Mouse (Mus musculus) thymus, postnatal 0 days (tissue): ENCODE measurements around the gene Agrn. TPM values are rescaled to one million over a fixed set of nuclear protein-coding genes. Genes with fewer than 3 reads are reported as not detected.

Experiments used
- DNase-seq: peaks from one replicate; pipeline ENCODE4 v3.0.0-alpha.2; 2015; ENCODE audit warnings: low spot score
- polyA plus RNA-seq: library from polyadenylated mRNA; unstranded; fragments of >200 nt; fragmentation: Nextera tagmentation; extraction: Ambion mirVana; gene quantifications from 2 replicates; pipeline ENCODE4 v1.2.1, GENCODE M21; 2015

Agrn gene
- polyA plus RNA-seq, 1 experiment from 2014 or later, result 10.4 TPM

DNA sequence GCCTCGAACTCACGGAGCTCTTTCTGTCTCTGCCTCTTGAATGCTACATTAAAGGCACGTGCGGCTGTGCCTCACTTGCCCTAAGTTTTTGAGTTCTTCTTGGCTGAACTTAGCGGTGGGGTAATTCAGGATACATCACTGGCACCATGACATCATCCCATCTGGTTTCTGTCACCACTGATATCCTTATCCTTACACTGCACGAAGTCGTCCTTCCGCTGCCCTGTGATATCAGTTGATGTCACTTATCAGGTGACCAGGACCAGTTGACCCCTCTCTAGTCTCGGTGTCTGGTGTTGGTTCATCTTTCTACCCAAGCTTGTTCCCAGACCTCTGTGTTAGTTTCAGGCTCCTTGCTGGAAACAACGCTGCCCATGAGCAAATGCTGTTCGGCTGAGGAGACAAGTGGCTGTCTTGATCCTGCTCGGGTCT is 5.2 kb upstream of the Agrn start:
- DNase-seq, result no peak

DNA sequence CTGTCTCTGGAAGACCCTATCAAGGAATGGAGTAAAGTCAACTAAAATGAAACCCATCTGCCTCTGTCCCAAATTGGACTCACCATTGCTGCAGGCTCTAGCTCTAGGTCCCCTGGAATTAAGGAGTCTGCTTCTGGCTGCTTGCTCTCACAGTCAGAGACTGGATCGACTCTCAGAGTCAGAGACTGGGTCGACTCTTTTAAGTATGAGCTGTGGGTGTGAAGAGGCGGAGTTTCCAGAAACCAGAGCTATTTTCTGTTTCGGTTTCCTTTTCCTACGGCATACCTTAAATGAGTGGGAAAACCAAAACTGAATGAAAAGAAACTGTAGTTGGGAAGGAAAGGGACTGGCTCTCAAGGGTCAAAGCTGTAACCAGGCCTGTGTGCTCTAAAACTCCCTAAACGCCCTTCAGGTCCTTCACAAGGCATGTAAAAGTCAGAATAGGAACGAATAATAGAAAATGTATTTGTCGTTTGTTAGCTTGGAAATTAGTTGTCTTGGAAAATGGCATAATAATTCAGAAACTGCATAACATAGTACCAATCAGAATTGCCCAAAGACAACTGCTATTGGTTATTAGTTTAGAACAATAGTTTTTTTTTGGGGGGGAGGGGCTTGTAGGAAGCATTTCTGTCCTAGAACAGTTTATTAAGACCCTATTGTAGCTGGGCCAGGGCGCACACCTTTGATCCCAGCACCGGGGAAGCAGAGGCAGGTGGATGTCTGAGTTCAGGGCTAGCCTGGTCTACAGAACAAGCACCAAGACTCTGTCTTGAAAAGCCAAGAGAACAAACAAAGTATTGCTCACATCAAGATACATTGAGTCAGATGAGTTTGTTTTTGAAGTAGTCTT is 3.6 kb upstream of the Agrn start, which contains the start of gene Isg15:
Gene Isg15, minus strand, starts transcription at position 196 of the 853 bp plus-strand sequence.
- peak; percentile 66 for DNase-seq

DNA sequence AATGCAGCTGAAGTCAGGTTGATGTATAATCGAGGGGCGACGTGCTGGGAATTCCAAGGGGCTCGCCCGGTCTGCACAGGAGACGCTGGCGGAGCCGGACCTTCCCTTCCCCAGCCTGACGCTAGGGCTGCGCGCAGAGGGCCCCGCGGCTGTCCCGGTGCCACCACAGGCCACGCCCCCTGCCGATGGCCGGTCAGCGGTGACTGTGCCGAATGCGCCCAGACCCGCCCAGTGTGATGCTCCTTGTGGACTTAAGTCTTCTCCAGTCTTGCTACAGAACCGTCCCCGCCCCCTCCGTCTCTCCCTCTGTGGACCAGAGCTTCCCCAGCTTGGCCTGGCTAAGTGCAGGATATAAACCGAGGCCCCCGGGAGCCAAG is 529 bp upstream of the Agrn start:
- DNase-seq, result peak; percentile 54

- DNase-seq, result peak; percentile 16
Measured at GRCm38 (mm10) chr4:156195927-156196870, 1.1 kb downstream of the Agrn start.

GRCm38 (mm10) chr4:156194346-156194745 is 2.9 kb downstream of the Agrn start:
- DNase-seq, result no peak

DNA sequence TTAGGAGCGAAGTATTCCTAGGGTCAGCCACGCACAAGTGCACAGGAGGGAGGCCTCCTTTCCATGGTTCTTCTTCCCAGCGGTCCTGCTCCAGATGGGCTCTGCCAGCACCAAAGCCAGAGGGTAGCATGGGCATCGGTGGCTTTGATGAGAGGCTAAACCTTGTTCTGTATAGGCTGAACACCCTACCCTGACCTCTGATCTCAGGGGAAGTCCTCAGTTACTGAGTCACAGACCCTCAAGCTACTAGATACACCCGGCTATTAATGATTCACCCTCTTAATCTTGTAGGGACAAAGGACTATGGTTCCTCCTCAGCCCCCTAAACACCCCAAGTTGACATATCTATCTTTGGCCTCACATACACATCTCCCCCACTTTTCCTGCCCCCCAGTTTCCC is 3.4 kb downstream of the Agrn start:
- no peak for DNase-seq

- no peak for DNase-seq
Measured at GRCm38 (mm10) chr4:156193200-156193590, 4.1 kb downstream of the Agrn start.

GRCm38 (mm10) chr4:156192421-156193199 is 4.7 kb downstream of the Agrn start:
- DNase-seq, result no peak

DNA sequence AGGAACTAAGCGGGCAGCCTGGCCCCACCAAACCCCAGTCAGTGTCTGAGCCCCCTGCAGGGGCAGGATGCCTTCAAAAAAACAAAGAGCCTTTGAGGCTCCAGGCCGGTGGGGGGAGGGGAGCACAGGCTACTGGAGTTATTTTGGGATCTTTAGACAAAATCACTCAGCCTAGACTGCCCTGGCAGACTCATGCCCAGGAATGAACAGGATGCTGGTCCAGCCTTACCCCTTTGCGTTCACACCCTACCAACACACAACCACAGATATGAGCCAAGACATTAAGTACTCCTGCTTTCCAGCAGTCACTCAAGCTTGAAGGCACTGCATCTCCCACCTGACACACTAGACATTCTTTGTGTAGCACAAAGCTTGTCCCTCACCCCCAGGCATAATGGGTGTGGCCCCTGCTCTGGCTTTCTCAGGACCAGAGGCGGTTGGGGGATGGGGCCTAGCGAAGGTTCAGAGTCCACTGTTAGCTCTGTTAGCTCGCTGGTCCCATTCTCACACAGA is 8.4 kb downstream of the Agrn start:
- no peak for DNase-seq

DNA sequence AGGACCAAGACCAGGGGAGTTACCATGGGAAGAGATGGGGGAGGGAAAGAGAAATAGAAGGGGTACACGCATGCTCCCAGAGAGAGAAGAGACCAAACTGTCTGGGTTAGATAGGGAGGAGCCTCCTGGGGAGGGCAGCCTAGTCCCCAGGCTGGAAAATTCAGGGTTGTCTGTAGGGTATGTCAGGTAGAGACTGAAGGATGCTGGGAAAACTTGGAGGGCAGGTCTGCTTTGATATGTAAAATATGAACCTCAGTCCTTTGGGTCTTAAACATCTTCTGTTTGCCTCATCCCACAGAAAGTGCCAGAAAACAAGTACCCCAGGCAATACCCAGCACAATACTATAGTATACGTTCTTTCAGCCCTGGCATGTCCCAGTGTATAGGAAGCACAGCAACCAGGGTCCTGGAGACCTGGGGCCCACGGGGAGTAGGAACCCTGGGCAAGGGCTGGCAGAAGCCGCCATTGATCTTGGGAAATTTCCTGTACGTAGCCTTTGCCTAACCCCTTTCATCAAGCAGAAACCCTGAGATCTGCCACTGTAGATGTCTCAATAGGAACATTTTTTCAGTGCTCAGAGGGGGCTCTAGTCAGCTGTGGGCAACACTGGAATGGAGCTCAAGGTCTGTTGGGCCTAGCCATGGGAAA is 9.0 kb downstream of the Agrn start:
- no peak for DNase-seq

- DNase-seq, result no peak
Measured at GRCm38 (mm10) chr4:156185950-156186850, 11.1 kb downstream of the Agrn start.

DNA sequence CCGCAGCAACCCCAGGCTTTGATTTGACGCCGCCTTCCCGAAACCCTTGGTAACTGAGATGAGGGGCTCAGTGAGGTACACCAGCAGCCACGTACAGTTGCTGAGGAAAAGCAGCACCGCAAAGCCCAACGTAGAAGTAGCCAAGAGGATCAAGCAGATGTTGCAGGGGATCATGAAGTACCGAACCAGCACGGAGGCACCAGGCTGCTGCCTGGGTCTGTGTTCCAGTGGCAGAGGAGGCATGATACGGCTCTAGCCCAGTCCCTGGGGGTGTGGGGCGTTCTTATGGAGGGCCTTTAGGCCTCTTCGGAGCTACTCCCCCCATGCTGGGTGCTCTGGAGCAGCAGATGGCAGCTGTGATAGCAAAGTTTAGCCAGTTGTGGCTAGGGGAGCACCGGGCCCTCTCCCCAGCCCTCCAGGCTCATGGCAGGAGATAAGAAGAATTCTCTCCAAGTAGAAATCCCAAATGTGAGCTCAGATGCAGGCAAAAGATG is 11.8 kb downstream of the Agrn start:
- no peak for DNase-seq

GRCm38 (mm10) chr4:156184291-156184954 is 12.9 kb downstream of the Agrn start:
- no peak for DNase-seq

DNA sequence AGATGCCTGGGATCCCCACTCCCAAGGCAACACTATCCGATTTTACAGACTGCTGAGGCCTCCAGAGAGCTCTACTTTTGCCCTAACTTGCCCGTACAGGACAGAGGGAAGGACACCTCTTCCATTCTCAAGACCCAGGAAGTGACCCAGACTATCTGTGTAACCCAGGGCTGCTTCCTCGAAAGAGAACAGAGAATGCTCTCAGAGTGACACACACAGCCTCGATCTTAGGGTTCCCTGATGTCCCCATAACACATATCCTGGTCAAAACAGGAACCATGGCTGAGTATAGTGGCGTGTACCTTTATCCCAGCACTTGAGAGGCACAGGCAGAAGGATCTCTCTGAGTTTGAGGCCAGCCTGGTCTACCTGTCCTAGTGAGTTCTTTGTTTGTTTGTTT is 13.5 kb downstream of the Agrn start:
- DNase-seq, result no peak

DNA sequence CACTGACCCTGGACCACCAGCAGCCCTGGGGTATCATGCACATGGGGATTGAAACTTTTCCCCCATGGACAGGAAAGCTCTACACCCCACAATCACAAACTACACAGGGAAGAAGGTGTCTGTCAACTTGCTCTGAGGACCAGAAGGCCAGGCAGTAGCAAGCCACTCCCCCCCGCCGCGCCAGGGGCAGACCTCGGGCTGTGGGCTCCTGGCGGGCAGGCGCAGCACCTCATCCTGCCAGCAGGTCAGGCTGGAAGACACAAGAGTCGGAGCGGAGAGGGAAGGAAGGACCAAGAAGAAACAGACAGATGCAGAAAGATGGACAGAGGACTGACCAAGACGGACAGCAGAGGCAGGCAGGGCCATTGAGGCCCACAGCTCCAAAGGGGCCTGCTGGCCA is 19.7 kb downstream of the Agrn start:
- no peak for DNase-seq

DNA sequence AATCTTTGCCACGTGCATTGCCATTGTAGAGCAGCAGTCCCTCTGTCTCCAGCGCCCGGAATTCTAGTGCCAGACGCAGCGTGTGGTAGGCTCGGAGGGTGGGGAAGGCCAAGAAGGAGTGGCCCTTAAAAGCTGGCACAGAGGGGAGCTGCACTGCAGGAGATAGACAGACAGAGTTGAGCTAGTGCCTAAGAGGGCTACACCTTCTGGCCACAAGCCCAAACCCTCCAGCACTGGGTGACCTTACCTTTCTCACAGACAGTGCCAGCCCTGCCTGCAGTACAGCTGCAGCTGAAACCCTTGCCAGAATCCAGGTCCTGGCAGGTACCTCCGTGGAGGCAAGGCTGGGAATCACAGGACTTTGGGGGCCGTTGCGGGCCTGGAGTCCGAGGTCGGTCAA is 25.5 kb downstream of the Agrn start:
- DNase-seq, result no peak

DNA sequence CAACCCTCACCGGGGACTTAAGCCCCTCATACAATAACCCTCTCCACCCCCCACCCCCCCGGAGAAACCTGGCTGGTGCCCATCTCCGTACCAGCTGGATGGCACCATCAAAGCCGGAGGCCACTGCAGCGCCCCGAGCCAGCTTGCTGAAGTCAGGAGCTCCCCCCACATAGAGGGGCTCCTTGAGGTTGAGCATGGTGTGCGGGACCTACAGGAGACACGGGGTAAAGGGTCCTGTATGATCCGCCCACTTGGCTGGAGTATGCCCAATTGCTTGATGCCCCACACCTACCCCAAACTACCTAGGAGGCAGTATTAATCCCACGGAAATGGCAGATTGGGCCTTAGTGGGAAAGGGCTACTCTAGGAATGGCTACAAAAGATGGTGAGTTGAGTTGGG is 28.2 kb downstream of the Agrn start:
- DNase-seq, result no peak

DNA sequence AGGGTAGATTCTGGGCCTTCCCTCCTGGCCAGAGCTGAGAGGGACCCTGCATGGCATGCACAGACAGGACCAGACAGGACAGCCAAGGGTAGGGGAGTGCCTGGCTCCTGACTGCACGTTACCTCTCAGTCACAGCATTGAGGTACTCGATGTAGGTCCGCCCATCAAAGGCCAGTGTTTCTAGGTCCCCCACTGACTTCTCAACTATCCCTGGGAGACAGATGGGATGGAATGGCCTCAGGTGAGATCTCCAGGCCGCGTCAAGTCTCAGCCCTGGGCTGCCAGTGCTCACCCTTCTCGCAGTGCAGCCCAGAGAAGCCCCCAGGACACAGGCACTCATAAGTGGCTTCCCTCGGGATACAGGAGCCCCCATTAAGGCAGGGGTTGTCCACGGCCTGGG is 28.7 kb downstream of the Agrn start:
- DNase-seq, result no peak

- DNase-seq, result peak; percentile 21
Measured at GRCm38 (mm10) chr4:156166477-156166876, 30.8 kb downstream of the Agrn start.
